Mouse (Mus musculus): Measurements from ENCODE around the gene 4933405O20Rik.

The 4933405O20Rik gene

DNA sequence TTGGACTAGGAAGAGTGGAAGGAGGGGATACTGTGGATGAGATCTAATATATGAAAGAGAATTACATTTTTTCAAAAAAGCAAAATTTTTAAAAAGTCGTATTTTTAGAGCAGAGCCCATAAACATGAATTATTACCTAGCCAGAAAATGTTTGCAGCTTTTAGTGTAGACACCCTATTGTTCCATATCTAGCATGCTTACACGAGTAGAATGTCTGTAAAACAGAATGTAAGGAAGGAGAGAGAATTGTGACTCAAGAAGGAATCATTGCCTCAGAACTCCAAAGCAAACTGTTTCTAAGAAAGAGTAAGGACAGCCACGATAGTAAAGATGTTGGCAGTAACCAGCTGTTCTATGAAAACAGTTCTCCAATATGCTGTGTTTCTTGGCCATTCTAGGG lies at the start of gene 4933405O20Rik:
TSS of gene 4933405O20Rik (plus strand) at position 301 of the 400 bp plus-strand sequence.
- DNase-seq: no peak

GRCm38 (mm10) chr7:50549572-50549971 lies 49.4 kb upstream of the 4933405O20Rik start:
- DNase-seq: no peak

DNA sequence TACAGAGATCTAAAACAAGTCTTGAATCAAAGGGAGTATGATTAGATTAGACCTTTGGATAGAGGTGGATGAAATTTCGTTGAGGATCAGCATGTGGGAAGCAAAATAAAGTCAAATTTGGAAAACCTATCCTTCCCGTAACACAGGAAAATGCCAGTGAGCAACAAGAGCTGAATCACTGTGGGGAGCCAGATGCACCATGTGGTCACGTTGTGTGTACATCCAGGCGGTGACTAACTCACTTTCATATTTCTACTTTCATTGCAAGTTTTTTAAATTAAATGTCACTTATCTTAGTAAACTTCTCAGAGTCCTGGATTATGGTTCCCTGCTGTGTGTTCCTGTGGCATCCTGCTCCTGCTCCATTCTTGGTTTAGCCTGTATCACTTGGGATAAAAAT lies 47.6 kb upstream of the 4933405O20Rik start:
- DNase-seq: no peak

DNA sequence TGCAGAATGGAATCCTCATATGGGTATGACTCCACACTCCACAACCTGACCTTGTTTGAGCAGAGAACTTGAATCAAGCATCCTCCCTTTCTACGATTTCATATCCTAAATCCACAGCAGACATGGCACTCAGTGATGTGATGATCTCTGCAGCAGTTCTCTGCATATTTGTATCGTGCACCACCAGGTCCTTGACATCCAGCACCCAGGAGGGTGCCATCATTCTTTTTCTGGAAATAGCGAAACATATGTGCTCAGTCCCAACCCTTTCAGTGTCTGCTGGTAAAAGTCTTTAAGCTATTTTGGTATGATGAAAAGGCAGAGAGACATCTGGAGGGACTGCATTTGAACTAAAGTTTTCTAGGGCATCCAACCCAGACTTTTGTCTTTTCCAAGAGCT lies 36.3 kb upstream of the 4933405O20Rik start:
- no peak for DNase-seq

DNA sequence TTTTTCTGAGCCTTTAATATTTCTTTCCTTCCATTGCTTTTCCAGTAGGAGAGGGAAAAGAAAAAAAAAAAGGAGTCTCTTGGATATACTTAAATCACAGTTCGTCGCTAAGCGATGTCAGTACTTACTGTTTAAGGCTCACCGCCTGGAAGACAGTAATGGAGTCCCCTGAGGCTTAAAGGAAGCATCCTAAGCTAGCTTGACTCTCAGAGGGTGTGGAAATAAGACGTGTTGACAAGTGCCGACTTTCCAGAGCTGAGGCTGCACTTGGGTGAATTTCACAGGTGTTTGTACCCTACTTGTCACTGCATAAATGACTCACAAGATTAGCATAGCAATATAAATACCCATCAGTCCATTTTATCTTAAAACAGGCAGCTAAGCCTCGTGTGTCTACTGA lies 25.1 kb upstream of the 4933405O20Rik start:
- no peak for DNase-seq

- DNase-seq: no peak
Observed at GRCm38 (mm10) chr7:50588642-50589424, 10.2 kb upstream of the 4933405O20Rik start.

- peak in 1 of 2 experiments; percentile 2 for DNase-seq
Observed at GRCm38 (mm10) chr7:50614101-50614500, 15.1 kb downstream of the 4933405O20Rik start.

GRCm38 (mm10) chr7:50629186-50629585 lies 30.2 kb downstream of the 4933405O20Rik start:
- no peak for DNase-seq

DNA sequence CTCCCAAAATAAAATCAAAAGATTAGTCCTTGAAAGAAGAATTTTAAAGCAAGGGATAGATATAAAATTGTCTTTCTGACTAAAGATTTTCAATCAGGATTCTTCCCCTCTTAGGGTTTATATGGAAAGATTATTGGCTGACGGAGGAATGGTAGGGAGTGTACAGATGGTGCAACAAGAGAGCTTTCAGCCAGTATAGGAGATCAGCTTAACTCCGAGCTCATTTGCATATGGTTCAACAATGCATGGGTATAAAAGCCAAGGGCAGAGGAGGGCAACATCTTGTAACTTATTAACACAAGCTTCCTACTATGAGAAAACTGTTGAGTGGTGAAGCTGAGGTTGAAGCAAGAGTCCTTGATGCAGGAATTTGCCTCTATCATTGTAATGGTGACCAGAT lies 34.2 kb downstream of the 4933405O20Rik start:
- no peak for DNase-seq

Measured in kidney, postnatal 36 days (tissue).